Mouse (Mus musculus) CH12.LX (cell line): ENCODE data around the gene Sox12. TPM values are rescaled to one million over a fixed set of nuclear protein-coding genes. Genes with fewer than 3 reads are reported as not detected.

Source experiments
- DNase-seq: peaks from one replicate; pipeline ENCODE4 v3.0.0-alpha.2; 2013; ENCODE audit errors: extremely low read depth
- H3K27ac ChIP-seq: 2 replicates; pipeline ENCODE4 v1.5.1; 2012; ENCODE audit warnings: low read depth, mild to moderate bottlenecking, control low read depth, moderate library complexity; ENCODE audit not compliant: insufficient read depth
- H3K27me3 ChIP-seq: replicated peaks from 2 replicates; pipeline ENCODE3; 2012; ENCODE audit warnings: inconsistent platforms
- H3K36me3 ChIP-seq, 2 experiments: replicated peaks in 1 of 2; 2 replicates each; pipeline versions ENCODE3 to v1.6.1; 2012; ENCODE audit warnings: inconsistent platforms in 1 of 2, low read length in 1 of 2, mild to moderate bottlenecking in 1 of 2, mixed read lengths in 1 of 2, moderate library complexity in 1 of 2; ENCODE audit not compliant: control insufficient read depth in 1 of 2, insufficient read depth in 1 of 2
- H3K4me1 ChIP-seq, 2 experiments: 2 replicates each; pipeline ENCODE4 v1.6.1; 2012; ENCODE audit warnings: inconsistent platforms in 1 of 2, moderate library complexity in 1 of 2; ENCODE audit not compliant: insufficient read depth in 2 of 2, control insufficient read depth in 1 of 2
- H3K4me2 ChIP-seq: 2 replicates; pipeline ENCODE4 v1.6.1; 2012; ENCODE audit warnings: low read depth, mild to moderate bottlenecking, control low read depth; ENCODE audit not compliant: poor library complexity, insufficient read depth, severe bottlenecking
- H3K4me3 ChIP-seq, 3 experiments: fragments of 150-350 bp in 1 of 3; sonication (generic) in 1 of 3; replicated peaks in 1 of 3; 2 replicates each; pipeline versions ENCODE3 to v1.5.1; 2011 to 2012; ENCODE audit warnings: low read depth in 2 of 3, low read length in 2 of 3, mild to moderate bottlenecking in 2 of 3, moderate library complexity in 2 of 3, control low read depth in 1 of 3, improper control_type of control experiment in 1 of 3, inconsistent platforms in 1 of 3, mixed read lengths in 1 of 3; ENCODE audit not compliant: poor library complexity in 1 of 3
- H3K79me2 ChIP-seq: replicated peaks from 2 replicates; pipeline ENCODE4 v1.6.1; 2012; ENCODE audit warnings: mild to moderate bottlenecking, moderate library complexity; ENCODE audit not compliant: control insufficient read depth, poor library complexity, insufficient read depth, severe bottlenecking; ENCODE audit errors: extremely low read depth
- H3K9ac ChIP-seq: 2 replicates; pipeline ENCODE4 v1.6.1; 2012; ENCODE audit warnings: low read depth, mild to moderate bottlenecking, control low read depth, moderate library complexity; ENCODE audit not compliant: insufficient read depth
- H3K9me3 ChIP-seq: replicated peaks from 2 replicates; pipeline ENCODE3; 2012; ENCODE audit warnings: low read length, inconsistent platforms, mixed read lengths
- BHLHE40 ChIP-seq: IDR thresholded peaks from 2 replicates; pipeline ENCODE4 v1.6.1; 2011; ENCODE audit warnings: mild to moderate bottlenecking, low read depth, low read length, improper control_type of control experiment
- CHD1 ChIP-seq: IDR thresholded peaks from 2 replicates; pipeline ENCODE4 v1.6.1; 2012; ENCODE audit warnings: low read depth, low read length, improper control_type of control experiment, inconsistent platforms
- CTCF ChIP-seq, 2 experiments: IDR thresholded peaks in 1 of 2; conservative IDR thresholded peaks in 1 of 2; 2 replicates each; pipeline ENCODE4 v1.5.1; 2011 to 2012; ENCODE audit warnings: low read depth in 2 of 2, low read length in 2 of 2, improper control_type of control experiment in 1 of 2, inconsistent platforms in 1 of 2, mild to moderate bottlenecking in 1 of 2, moderate library complexity in 1 of 2
- E2F4 ChIP-seq: IDR thresholded peaks from 2 replicates; pipeline ENCODE4 v1.6.1; 2011; ENCODE audit warnings: low read depth, low read length, improper control_type of control experiment; ENCODE audit not compliant: insufficient replicate concordance
- ELF1 ChIP-seq: IDR thresholded peaks from 2 replicates; pipeline ENCODE4 v1.6.1; 2014; ENCODE audit warnings: low read depth, mild to moderate bottlenecking, inconsistent platforms, low read length, improper control_type of control experiment
- ETS1 ChIP-seq: conservative IDR thresholded peaks from 2 replicates; pipeline ENCODE4 v1.6.1; 2012; ENCODE audit warnings: low read depth, mild to moderate bottlenecking, inconsistent platforms, low read length, improper control_type of control experiment, moderate library complexity
- HCFC1 ChIP-seq: IDR thresholded peaks from 2 replicates; pipeline ENCODE4 v1.6.1; 2012; ENCODE audit warnings: low read depth, mild to moderate bottlenecking, inconsistent platforms, low read length, improper control_type of control experiment
- JUN ChIP-seq: IDR thresholded peaks from 2 replicates; pipeline ENCODE4 v1.6.1; 2011; ENCODE audit warnings: low read depth, mild to moderate bottlenecking, low read length, improper control_type of control experiment, moderate library complexity; ENCODE audit not compliant: insufficient read depth
- JUND ChIP-seq: conservative IDR thresholded peaks from 2 replicates; pipeline ENCODE4 v1.6.1; 2011; ENCODE audit warnings: low read depth, low read length, improper control_type of control experiment
- KAT2A ChIP-seq: IDR thresholded peaks from 2 replicates; pipeline ENCODE4 v1.6.1; 2012; ENCODE audit warnings: low read length, improper control_type of control experiment, inconsistent platforms; ENCODE audit not compliant: insufficient replicate concordance
- MEF2A ChIP-seq: IDR thresholded peaks from 2 replicates; pipeline ENCODE4 v1.6.1; 2014; ENCODE audit warnings: low read depth, mild to moderate bottlenecking, inconsistent platforms, low read length, improper control_type of control experiment, borderline replicate concordance
- MXI1 ChIP-seq: IDR thresholded peaks from 2 replicates; pipeline ENCODE4 v1.6.1; 2011; ENCODE audit warnings: mild to moderate bottlenecking, low read depth, low read length, improper control_type of control experiment
- MYC ChIP-seq: IDR thresholded peaks from 2 replicates; pipeline ENCODE4 v1.6.1; 2011; ENCODE audit warnings: low read depth, mild to moderate bottlenecking, improper control_type of control experiment, low read length
- NELFE ChIP-seq: IDR thresholded peaks from 2 replicates; pipeline ENCODE4 v1.6.1; 2011; ENCODE audit warnings: low read depth, low read length, improper control_type of control experiment
- NRF1 ChIP-seq: IDR thresholded peaks from 2 replicates; pipeline ENCODE4 v1.6.1; 2014; ENCODE audit warnings: low read depth, mild to moderate bottlenecking, inconsistent platforms, low read length, improper control_type of control experiment, moderate library complexity
- POLR2A ChIP-seq: IDR thresholded peaks from 2 replicates; pipeline ENCODE4 v1.6.1; 2011; ENCODE audit warnings: low read depth, mild to moderate bottlenecking, improper control_type of control experiment, low read length
- POLR2AphosphoS2 ChIP-seq: IDR thresholded peaks from 2 replicates; pipeline ENCODE4 v1.6.1; 2011; ENCODE audit warnings: low read depth, low read length, improper control_type of control experiment
- RAD21 ChIP-seq: IDR thresholded peaks from 2 replicates; pipeline ENCODE4 v1.6.1; 2011; ENCODE audit warnings: low read depth, mild to moderate bottlenecking, low read length, improper control_type of control experiment, moderate library complexity
- RCOR1 ChIP-seq: conservative IDR thresholded peaks from 2 replicates; pipeline ENCODE4 v1.6.1; 2012; ENCODE audit warnings: low read depth, mild to moderate bottlenecking, inconsistent platforms, low read length, improper control_type of control experiment
- SMC3 ChIP-seq: IDR thresholded peaks from 2 replicates; pipeline ENCODE4 v1.6.1; 2011; ENCODE audit warnings: low read depth, low read length, improper control_type of control experiment
- TCF12 ChIP-seq: IDR thresholded peaks from 2 replicates; pipeline ENCODE4 v1.6.1; 2014; ENCODE audit warnings: low read depth, mild to moderate bottlenecking, inconsistent platforms, low read length, improper control_type of control experiment
- USF1 ChIP-seq: IDR thresholded peaks from 2 replicates; pipeline ENCODE4 v1.6.1; 2014; ENCODE audit warnings: low read depth, mild to moderate bottlenecking, inconsistent platforms, low read length, improper control_type of control experiment
- ZKSCAN1 ChIP-seq: IDR thresholded peaks from 2 replicates; pipeline ENCODE4 v1.6.1; 2012; ENCODE audit warnings: low read depth, inconsistent platforms, low read length, improper control_type of control experiment, borderline replicate concordance
- ZNF384 ChIP-seq: IDR thresholded peaks from 2 replicates; pipeline ENCODE4 v1.6.1; 2012; ENCODE audit warnings: low read depth, low read length, improper control_type of control experiment, inconsistent platforms
- dilution Hi-C: fragments of 300-500 bp; cut with MboI; formaldehyde crosslinking; loops from 2 replicates; pipeline ENCODE4 v1.14.3; 2020; ENCODE audit warnings: low sequenced_read_pairs; ENCODE audit not compliant: extremely low pct_unique_long_range_greater_than_20kb, extremely low pct_ligation_motif_present
- in situ Hi-C: fragments of 300-500 bp; cut with MboI; formaldehyde crosslinking; loops from 3 replicates; pipeline ENCODE4 v1.14.3; 2019; ENCODE audit warnings: low sequenced_read_pairs, low pct_ligation_motif_present, low pct_unique_long_range_greater_than_20kb, mixed read lengths
- polyA plus RNA-seq: library from polyadenylated mRNA; unstranded; fragments of >175 nt; gene quantifications from 2 replicates; pipeline ENCODE4 v1.2.1, GENCODE M21; 2012; ENCODE audit warnings: low read depth; ENCODE audit not compliant: insufficient read length
- total RNA-seq, 2 experiments: library from RNA; depleted of rRNA; stranded (reverse); fragments of 300-350 nt in 1 of 2; fragments of >200 nt in 1 of 2; gene quantifications; 2 replicates each; pipeline ENCODE4 v1.2.3; 2012 to 2014

The Sox12 gene
- total and polyA plus RNA-seq, 3 experiments = 0.09 TPM; not detected in 2

DNA sequence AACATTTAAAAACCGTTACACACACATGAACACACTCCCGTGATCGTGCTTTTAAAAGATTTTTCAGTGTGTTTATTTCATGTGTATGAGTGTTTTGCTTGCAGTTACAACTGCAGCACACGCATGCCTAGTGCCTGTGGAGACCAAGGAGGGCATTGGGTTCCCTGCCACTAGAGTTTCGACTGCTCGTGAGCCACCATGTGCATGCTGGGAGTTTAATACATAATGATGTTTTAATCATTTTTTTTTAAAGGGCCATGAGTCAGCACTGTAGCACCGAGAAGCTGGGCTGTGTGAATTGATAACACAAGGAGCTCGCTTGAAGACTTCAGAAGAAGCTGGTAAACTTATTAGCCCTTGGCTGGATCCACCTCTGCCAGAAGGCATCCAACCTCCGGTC is 24.3 kb downstream of the Sox12 start:
- H3K4me1 ChIP-seq = no peaks in the 10 kb centered on the region
- no peaks in the 10 kb centered on the region for H3K9me3 ChIP-seq
- H3K4me3 ChIP-seq = no peak overlapping the region
- H3K79me2 ChIP-seq = no peaks in the 10 kb centered on the region
- dilution Hi-C loops (no loop called here), in situ Hi-C loops (no loop called here)
- H3K27me3 ChIP-seq = peaks cover 70% of the 10 kb centered on the region
- no peak overlapping the region for H3K27ac ChIP-seq
- no peak for DNase-seq
- H3K9ac ChIP-seq = no peak overlapping the region
- no peak for TF ChIP-seq RAD21
- no peak for TF ChIP-seq JUND
- TF ChIP-seq BHLHE40 = no peak
- no peak for TF ChIP-seq NRF1
- no peak for TF ChIP-seq MYC
- no peak for TF ChIP-seq USF1
- TF ChIP-seq ZNF384 = no peak
- no peak for TF ChIP-seq KAT2A
- no peak for TF ChIP-seq ELF1
- TF ChIP-seq CTCF (conservative IDR thresholded peaks at IDR 0.05 in 1 of 2, IDR thresholded peaks at IDR 0.05 in 1 of 2; ENCODE audit: low read depth in 2 of 2, low read length in 2 of 2) = no peak
- TF ChIP-seq MEF2A = no peak
- TF ChIP-seq E2F4 = no peak
- TF ChIP-seq JUN = no peak
- no peak for TF ChIP-seq SMC3
- no peak for TF ChIP-seq RCOR1
- TF ChIP-seq MXI1 = no peak
- TF ChIP-seq HCFC1 = no peak
- no peak for TF ChIP-seq ETS1
- H3K36me3 ChIP-seq = no peaks in the 10 kb centered on the region
- no peak overlapping the region for H3K4me2 ChIP-seq

GRCm38 (mm10) chr2:152372661-152373060 is 25.2 kb downstream of the Sox12 start:
- no peaks in the 10 kb centered on the region for H3K79me2 ChIP-seq
- no peak overlapping the region for H3K4me3 ChIP-seq
- peaks cover 0 to under 1% of the 10 kb centered on the region in 2 experiments; a peak in 1 of 4 replicates for H3K4me1 ChIP-seq
- dilution Hi-C loops (no loop called here), in situ Hi-C loops (no loop called here)
- H3K27me3 ChIP-seq = peaks cover 68% of the 10 kb centered on the region
- DNase-seq = no peak
- H3K36me3 ChIP-seq = no peaks in the 10 kb centered on the region
- H3K4me2 ChIP-seq = no peak overlapping the region
- no peak overlapping the region for H3K9ac ChIP-seq
- H3K27ac ChIP-seq = no peak overlapping the region
- H3K9me3 ChIP-seq = no peaks in the 10 kb centered on the region
- no peak for TF ChIP-seq CHD1
- TF ChIP-seq JUN = no peak
- no peak for TF ChIP-seq ELF1
- no peak for TF ChIP-seq MYC
- no peak for TF ChIP-seq POLR2A
- no peak for TF ChIP-seq CTCF (conservative IDR thresholded peaks at IDR 0.05 in 1 of 2, IDR thresholded peaks at IDR 0.05 in 1 of 2; ENCODE audit: low read depth in 2 of 2, low read length in 2 of 2)
- no peak for TF ChIP-seq NELFE
- TF ChIP-seq RAD21 = no peak
- no peak for TF ChIP-seq TCF12
- TF ChIP-seq ZNF384 = no peak
- no peak for TF ChIP-seq SMC3
- TF ChIP-seq ZKSCAN1 = no peak
- no peak for TF ChIP-seq POLR2AphosphoS2
